Mouse (Mus musculus): ENCODE measurements at regions not wholly inside any gene's neighbourhood (a gene's known extent, or its start where the extent isn't known, plus 50 kb on each side); places are given as distances from the start of the nearest gene placed in this dataset.

DNA sequence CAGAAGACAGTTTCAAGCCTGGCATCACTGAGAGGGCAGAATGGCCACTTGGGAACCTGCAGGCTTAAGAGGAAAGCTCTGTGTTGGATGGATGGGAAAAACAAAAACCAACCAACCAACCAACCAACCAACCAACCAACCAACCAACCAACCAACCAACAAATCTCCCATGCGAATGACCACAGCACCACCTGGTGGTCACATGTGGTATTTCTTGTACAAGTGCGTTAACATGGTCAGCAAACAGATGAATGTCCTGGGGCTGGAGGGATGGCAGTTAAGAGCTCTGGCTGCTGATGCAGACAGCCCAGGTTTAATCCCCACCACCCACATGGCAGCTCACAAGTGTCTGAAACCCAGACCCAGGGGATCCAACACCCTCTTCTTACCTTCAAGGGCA, 52.7 kb upstream of the Top1 start:
- no peak for DNase-seq (ENCODE audit: low spot score)
- no peak overlapping the region for H3K4me3 ChIP-seq (ENCODE audit: low read depth, low read length)
- TF ChIP-seq CTCF (IDR thresholded peaks at IDR 0.05; ENCODE audit: low read depth, low read length) (peak; percentile 89), GATA2 (IDR thresholded peaks at IDR 0.05; ENCODE audit: borderline replicate concordance, low read depth, low read length) (no peak), POLR2AphosphoS5 (IDR thresholded peaks at IDR 0.05; ENCODE audit: insufficient replicate concordance, low read depth, low read length) (no peak)
- H3K27me3 ChIP-seq (ENCODE audit: insufficient read depth, low read length): no peaks in the 10 kb centered on the region
- ATAC-seq (ENCODE audit: extremely low read depth, insufficient number of reproducible peaks, low FRiP score, poor library complexity, severe bottlenecking): no peak
- H3K36me3 ChIP-seq (replicated peaks): no peaks in the 10 kb centered on the region
- H3K4me1 ChIP-seq (ENCODE audit: insufficient read depth, low read depth, low read length): 0 out of 2 replicates have a peak, but pooled peaks cover 2% of the 10 kb centered on the region
- H3K9me3 ChIP-seq (replicated peaks): no peaks in the 10 kb centered on the region
